Mouse (Mus musculus) thymus, adult 2 months (tissue): ENCODE data around the gene 9130023H24Rik.

Experiments used
- CTCF ChIP-seq: fragments of 200-500 bp; IDR thresholded peaks from 2 replicates; pipeline ENCODE4 v1.5.1; 2012; ENCODE audit warnings: mild to moderate bottlenecking, control low read depth, low read length, moderate library complexity, borderline replicate concordance; ENCODE audit not compliant: control insufficient read depth, poor library complexity, insufficient read depth; ENCODE audit errors: extremely low read depth
- POLR2A ChIP-seq: fragments of 200-500 bp; IDR thresholded peaks from 2 replicates; pipeline ENCODE4 v1.6.1; 2012; ENCODE audit warnings: mild to moderate bottlenecking, low read length, control low read depth, moderate library complexity; ENCODE audit not compliant: control insufficient read depth, poor library complexity, insufficient read depth; ENCODE audit errors: extremely low read depth

GRCm38 (mm10) chr7:128265411-128265810 lies 27.6 kb upstream of the 9130023H24Rik start, which contains the start of gene Slc5a2:
- TF ChIP-seq POLR2A: no peak
- TF ChIP-seq CTCF: no peak
